8 mouse cellular contexts compared by ENCODE assay signal in genomic region chr19:6925307-6925573, GRCm38 (mm10). TPM values are rescaled to one million over a fixed set of nuclear protein-coding genes. Genes with fewer than 3 reads are reported as not detected.
A peak's percentile ranks its signal among the peaks of the same experiment; 100 is the strongest.
DNase-seq lines count a peak whose midpoint lies in the region; ATAC-seq and TF ChIP-seq lines count a peak whose summit lies in the region.

Gene Catsperz, minus strand, starts transcription at chr19:6925380.

- no peaks in the 10 kb centered on the region for H3K36me3 ChIP-seq in heart, embryonic 16.5 days (ENCODE audit: control insufficient read depth, insufficient read depth)
- no peaks in the 10 kb centered on the region for H3K36me3 ChIP-seq in ES-E14 (ENCODE audit: control insufficient read depth, insufficient read depth, low read length, poor library complexity, severe bottlenecking)
- no peaks in the 10 kb centered on the region for H3K36me3 ChIP-seq in hindbrain, embryonic 11.5 days (ENCODE audit: control insufficient read depth, insufficient read depth, low read length)
- no peaks in the 10 kb centered on the region for H3K36me3 ChIP-seq in liver, embryonic 16.5 days (ENCODE audit: control insufficient read depth, insufficient read depth)

- H3K9me3 ChIP-seq in heart, embryonic 16.5 days (replicated peaks; ENCODE audit: control insufficient read depth, low read length), result no peaks in the 10 kb centered on the region
- H3K9me3 ChIP-seq in ES-E14 (ENCODE audit: control insufficient read depth, insufficient read depth, low read depth, low read length), result no peaks in the 10 kb centered on the region
- no peaks in the 10 kb centered on the region for H3K9me3 ChIP-seq in hindbrain, embryonic 11.5 days (ENCODE audit: control insufficient read depth, low read length)
- no peaks in the 10 kb centered on the region for H3K9me3 ChIP-seq in liver, embryonic 16.5 days (replicated peaks; ENCODE audit: control insufficient read depth, low read length)

- H3K27ac ChIP-seq in heart, embryonic 16.5 days (ENCODE audit: low read length), result no peak within 1 kb of the TSS
- no peak within 1 kb of the TSS for H3K27ac ChIP-seq in ES-E14 (ENCODE audit: insufficient read depth, low read depth, low read length, poor library complexity, severe bottlenecking)
- H3K27ac ChIP-seq in hindbrain, embryonic 11.5 days (ENCODE audit: low read depth, low read length), result no peak within 1 kb of the TSS
- H3K27ac ChIP-seq in liver, embryonic 16.5 days (ENCODE audit: low read length), result no peak within 1 kb of the TSS

- in situ Hi-C loops in ES-E14 (cut with MboI; ENCODE audit: low sequenced_read_pairs in 2 of 2, unreplicated experiment in 2 of 2), result no loop called here

- peak within 1 kb of the TSS; percentile 39 for H3K4me2 ChIP-seq in heart, embryonic 16.5 days (ENCODE audit: low read depth, low read length)
- H3K4me2 ChIP-seq in hindbrain, embryonic 11.5 days (replicated peaks; ENCODE audit: low read depth, low read length), result no peak within 1 kb of the TSS
- peak within 1 kb of the TSS; percentile 42 for H3K4me2 ChIP-seq in liver, embryonic 16.5 days (ENCODE audit: low read depth, low read length)

- peaks cover 38% of the 10 kb centered on the region for H3K27me3 ChIP-seq in heart, embryonic 16.5 days (ENCODE audit: control insufficient read depth, insufficient read depth, low read length)
- H3K27me3 ChIP-seq in hindbrain, embryonic 11.5 days (ENCODE audit: control insufficient read depth, insufficient read depth, low read length), result peaks cover 64% of the 10 kb centered on the region
- peaks cover 66% of the 10 kb centered on the region for H3K27me3 ChIP-seq in liver, embryonic 16.5 days (ENCODE audit: control insufficient read depth, insufficient read depth, low read depth, low read length)

- no peak for DNase-seq in heart, postnatal 4 days
- no peak for DNase-seq in ES-E14 (ENCODE audit: low read depth, low spot score)
- no peak for DNase-seq in hindbrain, embryonic 11.5 days (ENCODE audit: low spot score)
- DNase-seq in cerebellum, adult 18-20 months, result no peak
- no peak for DNase-seq in spleen, postnatal 36 days (ENCODE audit: low spot score in 2 of 2)
- no peak for DNase-seq in spleen, adult 18-20 months

- 5% methylated on average over 9 of the region's 9 CpGs for WGBS in heart, embryonic 16.5 days
- 6% methylated on average over 9 of the region's 9 CpGs for WGBS in hindbrain, embryonic 11.5 days
- 5% methylated on average over 9 of the region's 9 CpGs for WGBS in liver, embryonic 16.5 days (ENCODE audit: insufficient replicate concordance)

- H3K4me1 ChIP-seq in heart, embryonic 16.5 days (ENCODE audit: control insufficient read depth, insufficient read depth, low read length), result peaks cover 20% of the 10 kb centered on the region
- peaks cover 3 to 15% of the 10 kb centered on the region in 2 experiments for H3K4me1 ChIP-seq in ES-E14 (ENCODE audit: control insufficient read depth in 2 of 2, insufficient read depth in 2 of 2, low read length in 2 of 2, poor library complexity in 1 of 2)
- peaks cover 10% of the 10 kb centered on the region; the same call in 1 of the 2 replicates for H3K4me1 ChIP-seq in hindbrain, embryonic 11.5 days (replicated peaks; ENCODE audit: control insufficient read depth, insufficient read depth, low read length)
- H3K4me1 ChIP-seq in liver, embryonic 16.5 days (ENCODE audit: control insufficient read depth, low read depth, low read length), result peaks cover 34% of the 10 kb centered on the region

- H3K9ac ChIP-seq in heart, embryonic 16.5 days (ENCODE audit: low read length), result peak within 1 kb of the TSS; percentile 47
- H3K9ac ChIP-seq in ES-E14 (ENCODE audit: insufficient read depth, low read depth, low read length, poor library complexity, severe bottlenecking), result peak within 1 kb of the TSS; percentile 59
- no peak within 1 kb of the TSS for H3K9ac ChIP-seq in hindbrain, embryonic 11.5 days (ENCODE audit: low read depth, low read length)
- no peak within 1 kb of the TSS for H3K9ac ChIP-seq in liver, embryonic 16.5 days (ENCODE audit: low read depth, low read length)

- ATAC-seq in heart, embryonic 16.5 days (replicated peaks; ENCODE audit: extremely low read depth, insufficient read depth, low FRiP score), result no peak
- no peak for ATAC-seq in hindbrain, embryonic 11.5 days (ENCODE audit: low FRiP score)
- ATAC-seq in liver, embryonic 16.5 days (ENCODE audit: low read depth), result no peak

- H3K4me3 ChIP-seq in heart, embryonic 16.5 days (ENCODE audit: low read length), result peak within 1 kb of the TSS; percentile 23
- H3K4me3 ChIP-seq in ES-E14 (ENCODE audit: insufficient read depth in 1 of 2, low read depth in 1 of 2, low read length in 2 of 2, poor library complexity in 1 of 2, severe bottlenecking in 1 of 2), result peak within 1 kb of the TSS; percentile 42 to 46
- H3K4me3 ChIP-seq in hindbrain, embryonic 11.5 days (ENCODE audit: low read depth, low read length), result peak within 1 kb of the TSS; percentile 8; the same call in 1 of the 2 replicates
- H3K4me3 ChIP-seq in liver, embryonic 16.5 days (ENCODE audit: low read depth, low read length), result peak within 1 kb of the TSS; percentile 33

TF ChIP-seq in ES-E14, 5 proteins besides CTCF, POLR2A, EP300 and RAD21:
- TF ChIP-seq ZNF384 (IDR thresholded peaks at IDR 0.05; ENCODE audit: low read depth, low read length) (no peak), HCFC1 (IDR thresholded peaks at IDR 0.05; ENCODE audit: borderline replicate concordance, insufficient read depth, low read length) (no peak), CHD2 (IDR thresholded peaks at IDR 0.05; ENCODE audit: low read depth, low read length) (no peak), ZC3H11A (IDR thresholded peaks at IDR 0.05; ENCODE audit: borderline replicate concordance, low read depth, low read length) (no peak), MAFK (IDR thresholded peaks at IDR 0.05; ENCODE audit: insufficient read depth, low read depth, low read length) (no peak)

RNA-seq across cellular contexts. Expression of gene Catsperz, which starts in this region (rescaled TPM):
- 2.8 and 3.9 TPM in 2 replicates for polyA plus RNA-seq in heart, embryonic 16.5 days (2015; fragmentation: Nextera tagmentation; extraction: Ambion mirVana)
- total RNA-seq in heart, postnatal 4 days (2021), result not detected
- 9.4 and 14.9 TPM in 2 replicates for total RNA-seq in ES-E14 (2012; rRNA removed)
- polyA plus RNA-seq in hindbrain, embryonic 11.5 days (2014; fragmentation: Nextera tagmentation; extraction: Ambion mirVana), result 0.54 TPM in 1 of 2 replicates, not detected in the other
- polyA plus RNA-seq in liver, embryonic 16.5 days (2015; fragmentation: Nextera tagmentation; extraction: Ambion mirVana), result 0.16 and 0.50 TPM in 2 replicates

Comparison
In these comparisons a context has a peak if more than half of its experiments do, and no peak if none do; other contexts are left out.
1. H3K9ac ChIP-seq: peak in heart, embryonic 16.5 days (single experiment) and ES-E14 (single experiment); none in hindbrain, embryonic 11.5 days (single experiment) and liver, embryonic 16.5 days (single experiment).
2. Peak in every context shown above with its lines, with median percentiles within 50 percentile points of each other: H3K4me3 ChIP-seq.